Mouse (Mus musculus) retina, embryonic 14.5 days (tissue): ENCODE data around the gene Tnfrsf11a.
"Not testable (repeated sequence)": the region's sequence is repeated elsewhere in the genome, so short reads cannot be mapped to it uniquely, and the experiment has no call there.

Experiments used
- DNase-seq: peaks from one replicate; pipeline ENCODE4 v3.0.0-alpha.2; 2015; ENCODE audit warnings: low spot score

The Tnfrsf11a gene

DNA sequence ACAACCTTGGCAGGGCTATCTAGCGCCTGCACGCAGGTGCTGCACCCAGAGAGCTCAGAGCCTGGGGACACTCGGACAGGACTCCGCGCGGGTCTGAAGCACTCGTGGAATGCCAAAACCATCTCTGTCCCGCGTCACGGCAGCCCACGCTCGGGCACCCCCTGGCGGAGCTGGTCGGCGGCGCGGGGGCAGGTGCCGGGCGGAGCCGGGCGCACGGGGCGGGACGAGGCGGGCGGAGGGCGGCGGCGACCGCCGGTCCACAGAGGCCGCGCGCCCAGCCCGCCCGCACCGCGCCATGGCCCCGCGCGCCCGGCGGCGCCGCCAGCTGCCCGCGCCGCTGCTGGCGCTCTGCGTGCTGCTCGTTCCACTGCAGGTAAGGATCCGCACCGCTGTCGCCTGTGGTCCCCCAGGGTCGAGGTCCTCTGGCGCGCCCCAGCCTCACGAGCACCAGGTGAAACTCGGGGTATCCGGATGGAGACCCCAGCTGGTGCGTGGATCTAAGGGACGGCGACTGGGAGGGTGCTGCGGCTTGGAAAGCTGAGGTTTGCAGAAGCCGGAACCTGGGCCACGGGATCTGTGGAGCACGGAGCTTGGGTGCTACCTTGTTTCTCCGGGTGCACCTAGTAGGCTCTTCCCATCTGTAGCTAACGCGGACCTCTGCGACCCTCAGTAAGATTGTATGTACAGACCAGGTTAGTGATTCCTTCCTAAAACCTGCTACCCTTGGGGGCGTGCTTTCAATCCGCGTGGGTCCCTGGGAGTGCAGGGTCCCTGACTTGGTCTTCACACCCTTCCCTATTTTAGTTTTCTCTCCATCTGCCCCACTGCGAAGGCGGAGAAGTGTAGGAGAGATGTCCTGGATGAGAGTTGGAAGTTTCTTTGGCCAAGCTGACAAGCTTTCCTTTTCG lies at the start of gene Tnfrsf11a:
Gene Tnfrsf11a, plus strand, starts transcription at position 262 of the 908 bp plus-strand sequence.
- DNase-seq: peak; percentile 66

DNA sequence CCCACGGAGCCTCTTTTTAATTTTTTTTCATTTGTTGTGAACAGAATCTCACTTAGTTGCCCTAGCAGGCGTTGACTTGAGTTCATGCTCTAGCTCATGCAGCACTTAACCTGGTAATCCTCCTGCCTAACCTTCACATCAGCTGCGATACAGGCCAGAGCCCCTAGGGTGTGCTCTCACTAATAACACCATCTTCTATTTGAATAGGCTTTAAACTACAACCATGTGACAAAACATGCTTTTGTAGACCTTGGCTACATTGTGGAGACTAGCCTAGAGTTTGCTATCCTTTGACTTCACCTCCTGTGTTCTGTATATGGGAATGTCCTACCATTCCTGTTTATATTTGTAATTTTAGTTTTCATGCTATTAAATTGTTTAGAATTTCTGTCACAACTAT lies 45.2 kb upstream of the Tnfrsf11a start:
- DNase-seq: peak; percentile 7

DNA sequence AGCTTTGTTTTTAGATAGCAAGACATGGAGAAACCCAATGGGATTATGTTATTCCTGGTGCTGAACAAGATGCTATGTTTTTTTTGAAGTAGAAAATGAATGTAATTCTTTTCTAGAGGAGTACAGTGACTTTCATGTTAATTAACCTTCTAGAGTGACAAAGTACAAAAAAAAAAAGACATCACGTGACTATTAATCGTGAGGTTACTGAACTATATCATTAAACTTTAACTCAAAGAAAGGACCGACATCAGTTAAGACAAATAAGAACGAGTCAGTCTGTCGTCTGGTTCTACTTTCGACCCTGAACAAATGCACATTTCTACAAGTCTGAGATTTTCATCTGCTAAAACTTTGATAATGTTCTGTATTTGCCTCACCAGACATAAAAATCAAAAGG lies 42.2 kb upstream of the Tnfrsf11a start:
- no peak for DNase-seq

DNA sequence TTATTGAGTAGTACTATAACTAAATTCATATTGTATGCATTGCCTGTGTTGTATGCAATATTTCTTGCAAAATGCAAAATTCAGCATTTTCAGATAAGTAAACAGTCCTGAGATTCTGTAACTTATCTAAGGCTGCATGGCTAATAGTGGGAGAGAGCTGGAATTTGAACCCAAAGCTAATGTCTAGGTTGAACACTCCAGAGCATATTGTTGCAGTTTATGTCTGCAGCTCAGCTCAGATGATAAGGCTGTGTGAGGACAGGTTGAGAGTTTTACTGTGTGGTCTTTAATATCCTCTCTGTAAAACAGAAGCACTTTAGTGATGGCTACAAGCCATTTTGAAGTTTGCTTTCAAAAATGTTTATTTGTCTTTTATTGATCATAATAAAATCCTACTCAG lies 41.0 kb upstream of the Tnfrsf11a start:
- no peak for DNase-seq

DNA sequence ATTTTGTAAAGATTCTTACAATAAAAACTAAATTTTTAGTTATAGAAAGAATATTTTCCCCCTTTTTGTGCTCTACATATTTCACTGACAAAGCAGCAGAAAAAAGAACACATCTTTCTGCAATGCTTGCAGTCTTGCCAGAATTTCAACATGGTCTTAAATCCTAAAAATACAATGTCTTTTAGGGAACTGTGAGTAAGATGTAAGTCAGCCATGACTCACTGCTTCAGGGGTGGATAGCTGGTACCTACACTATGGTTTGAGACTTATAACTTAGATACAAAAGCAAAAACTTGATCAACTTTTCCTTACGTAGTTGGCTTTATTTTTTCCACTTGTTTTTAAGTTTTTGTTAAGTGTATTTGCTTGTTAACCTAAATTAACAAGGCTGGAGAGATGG lies 38.0 kb upstream of the Tnfrsf11a start:
- DNase-seq: no peak

DNA sequence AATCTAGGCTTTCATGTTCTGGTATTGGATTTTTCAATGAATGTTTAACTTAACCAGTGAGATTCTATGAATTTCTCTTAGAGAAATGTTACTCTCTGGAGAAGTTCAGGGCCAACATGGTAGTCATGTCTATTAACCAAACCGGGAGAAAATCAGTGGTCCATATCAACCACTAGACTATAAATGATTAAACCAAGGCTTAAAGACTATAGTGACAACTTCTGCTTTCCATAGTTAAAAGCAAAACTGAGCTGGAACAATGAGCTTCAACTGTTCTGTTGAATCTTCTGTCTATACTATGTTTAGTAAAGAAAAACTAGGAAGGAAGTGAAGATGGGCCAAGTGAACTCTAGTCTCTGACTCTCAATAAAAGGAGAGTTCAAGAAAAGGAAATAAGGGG lies 34.1 kb upstream of the Tnfrsf11a start:
- DNase-seq: no peak

DNA sequence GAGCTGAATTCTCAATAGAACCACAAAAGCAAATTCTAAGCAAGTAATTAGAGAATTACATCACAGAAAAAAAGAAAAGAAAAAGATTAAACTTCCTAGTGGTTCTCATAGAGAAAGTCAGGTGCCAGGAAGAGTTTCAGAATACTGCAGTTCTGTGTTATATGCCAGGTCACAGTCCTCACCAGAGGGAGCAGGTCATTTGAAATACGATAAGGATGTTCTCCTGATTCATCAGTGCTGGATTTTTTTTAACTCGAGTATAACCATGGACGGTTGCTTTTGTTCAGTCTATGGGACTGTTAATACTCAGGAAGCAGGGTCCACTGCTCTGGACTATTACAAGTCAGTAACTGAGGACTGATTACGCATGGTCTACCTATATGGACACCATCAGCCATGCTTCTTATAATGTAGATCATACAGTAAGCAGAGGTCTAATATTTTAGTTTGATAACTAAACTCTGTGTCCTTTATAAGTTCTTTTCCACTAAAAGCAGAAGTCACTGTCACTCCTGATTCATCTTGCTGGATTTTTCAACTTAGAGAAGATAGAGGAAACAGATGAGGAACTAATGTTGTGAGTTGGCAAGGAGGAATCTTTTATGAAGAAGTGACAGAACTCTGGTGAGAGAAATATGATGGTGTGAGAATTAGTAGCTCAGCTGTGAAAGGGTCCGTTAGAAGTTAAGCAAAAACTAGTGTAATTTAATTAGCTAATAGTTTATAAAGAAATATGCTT lies 33.5 kb upstream of the Tnfrsf11a start:
- no peak for DNase-seq

DNA sequence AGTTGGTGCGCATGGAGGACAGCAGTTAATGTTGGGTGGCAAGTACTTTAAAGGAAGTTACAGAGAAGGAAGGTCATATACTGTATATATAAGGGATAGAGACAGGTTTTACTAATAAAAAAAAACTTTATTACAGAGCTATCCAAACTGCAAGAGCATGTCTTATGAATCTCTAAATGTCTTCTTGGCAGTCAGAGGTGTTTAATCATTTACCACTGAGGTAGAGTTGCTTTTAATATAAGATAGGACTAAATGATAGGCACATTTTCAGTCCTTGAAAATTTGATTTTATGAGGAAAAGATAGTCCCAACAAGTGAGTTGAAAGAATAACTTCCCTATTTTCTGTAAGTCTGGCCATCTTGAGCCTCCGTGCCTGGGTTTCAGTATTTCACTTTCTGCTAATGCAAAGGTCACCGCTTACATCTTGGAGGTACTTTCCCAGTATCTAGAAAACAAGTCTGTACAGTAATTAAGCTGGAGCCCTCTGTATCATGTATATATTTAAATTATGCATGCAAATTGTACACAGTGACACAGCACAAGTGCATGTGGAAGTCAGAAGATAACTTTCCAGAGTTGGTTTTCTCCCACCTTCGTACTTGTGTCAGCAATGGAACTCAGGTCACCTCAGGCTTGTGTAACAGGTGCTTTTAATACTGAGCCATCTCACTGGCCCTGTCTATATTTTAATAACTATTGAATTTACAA lies 32.3 kb upstream of the Tnfrsf11a start:
- no peak for DNase-seq

DNA sequence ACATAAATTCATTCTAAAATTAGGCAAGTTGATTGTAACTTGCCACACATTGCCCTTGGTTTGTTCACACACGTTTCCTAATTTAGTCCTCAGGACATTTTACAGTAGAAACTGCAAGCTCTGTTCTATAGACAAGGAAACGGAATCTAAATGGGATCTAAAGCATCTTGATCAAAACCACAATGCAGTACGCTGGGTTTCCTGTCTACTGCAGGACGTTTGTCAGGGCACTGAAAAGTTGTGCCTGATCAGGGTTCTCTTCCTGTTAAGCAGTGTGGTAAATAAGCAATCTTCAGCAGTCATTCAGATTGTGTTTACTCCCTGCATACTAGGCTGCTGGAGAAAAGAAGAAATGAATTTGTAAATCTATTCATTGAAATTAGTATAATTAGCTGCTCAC lies 28.3 kb upstream of the Tnfrsf11a start:
- DNase-seq: no peak

DNA sequence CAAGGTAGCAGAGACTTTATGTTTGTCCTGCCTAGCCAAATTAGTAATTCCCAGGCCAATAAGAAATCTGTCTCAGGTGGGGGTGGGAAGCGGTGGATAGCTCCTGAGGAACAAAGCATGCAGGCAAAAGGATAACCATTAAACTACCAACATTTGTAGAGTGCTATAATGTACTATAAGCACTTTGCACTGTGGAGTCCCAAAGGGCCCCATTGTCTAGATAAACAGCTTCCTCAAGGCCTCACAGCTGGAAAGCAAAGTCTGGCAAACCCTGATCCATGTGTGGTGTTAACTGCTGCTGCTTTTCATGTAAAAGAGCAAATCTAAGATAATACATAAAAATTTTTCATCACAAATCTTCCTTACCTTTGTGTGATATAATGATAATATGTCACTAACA lies 27.6 kb upstream of the Tnfrsf11a start:
- no peak for DNase-seq

DNA sequence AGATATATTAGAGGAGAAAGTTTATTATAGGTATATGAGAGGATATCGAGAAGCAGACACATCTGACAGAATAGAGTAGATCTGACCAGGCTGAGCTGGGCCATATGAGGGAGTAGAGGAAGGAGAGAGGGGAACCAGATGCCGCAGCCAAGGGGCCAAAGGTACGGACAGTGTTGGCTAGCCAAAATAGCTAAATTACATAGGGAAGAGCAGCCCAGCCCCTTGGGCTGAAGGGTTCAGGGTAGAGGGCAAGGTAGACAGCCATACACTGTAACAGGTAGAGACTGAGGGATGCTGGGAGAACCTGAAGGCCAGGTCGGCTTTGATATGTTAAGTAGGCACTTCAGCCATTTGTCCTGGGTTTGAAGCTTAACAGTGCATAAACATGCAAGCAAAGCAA lies 21.7 kb upstream of the Tnfrsf11a start:
- DNase-seq: no peak

DNA sequence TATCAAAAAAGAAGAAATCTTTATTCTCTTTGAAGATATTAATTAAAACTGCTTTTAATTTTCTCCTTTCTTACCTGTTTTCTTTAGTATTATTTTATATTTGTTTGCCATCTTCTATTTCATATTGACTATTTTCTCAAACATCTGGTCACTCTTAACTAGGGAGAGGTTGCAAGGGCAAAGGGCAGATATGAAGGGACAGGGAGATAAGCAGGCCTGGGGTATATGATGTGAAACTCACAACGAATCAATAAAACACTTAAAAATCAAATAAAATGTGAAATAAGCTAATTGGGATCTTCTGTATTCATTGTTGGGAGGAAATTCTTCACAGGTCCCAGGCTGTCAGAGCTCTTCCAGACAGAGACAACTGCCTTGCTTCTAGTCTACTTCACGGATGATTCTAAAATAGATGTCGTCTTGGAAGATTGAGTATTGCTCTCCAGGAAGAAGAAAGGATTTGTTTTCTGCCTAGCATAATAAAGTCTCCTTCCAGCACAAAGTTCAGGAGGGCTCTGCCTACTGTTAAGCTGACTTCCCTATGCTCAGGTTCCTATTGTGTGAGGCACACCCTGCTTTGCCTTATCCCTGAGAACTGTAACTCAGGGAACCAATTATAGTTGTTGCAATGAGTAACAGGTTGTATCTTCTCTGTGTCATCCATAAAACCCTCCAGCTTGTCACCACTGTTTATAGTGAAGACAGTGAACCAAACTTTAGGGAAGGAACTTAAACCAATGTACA lies 20.9 kb upstream of the Tnfrsf11a start:
- DNase-seq: no peak

DNA sequence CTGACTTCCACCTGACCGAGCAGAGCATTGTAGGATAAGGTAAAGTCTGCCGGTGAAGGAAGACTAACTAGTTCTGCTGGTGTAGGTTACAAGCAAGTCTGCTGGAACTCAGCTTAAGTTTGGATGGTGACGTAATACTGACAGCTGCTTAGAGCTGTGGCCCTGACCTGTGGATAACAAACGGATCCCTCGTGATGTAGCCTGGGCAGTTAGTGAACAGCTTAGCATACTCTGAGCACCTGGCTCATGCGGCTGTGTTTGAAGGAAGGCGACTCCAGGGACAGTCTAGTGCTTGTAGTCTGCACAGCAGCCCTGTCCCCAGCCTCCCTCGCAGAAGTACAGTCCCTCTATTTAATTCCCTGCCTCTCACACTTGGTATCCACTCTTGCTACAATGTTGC lies 14.9 kb upstream of the Tnfrsf11a start:
- no peak for DNase-seq

DNA sequence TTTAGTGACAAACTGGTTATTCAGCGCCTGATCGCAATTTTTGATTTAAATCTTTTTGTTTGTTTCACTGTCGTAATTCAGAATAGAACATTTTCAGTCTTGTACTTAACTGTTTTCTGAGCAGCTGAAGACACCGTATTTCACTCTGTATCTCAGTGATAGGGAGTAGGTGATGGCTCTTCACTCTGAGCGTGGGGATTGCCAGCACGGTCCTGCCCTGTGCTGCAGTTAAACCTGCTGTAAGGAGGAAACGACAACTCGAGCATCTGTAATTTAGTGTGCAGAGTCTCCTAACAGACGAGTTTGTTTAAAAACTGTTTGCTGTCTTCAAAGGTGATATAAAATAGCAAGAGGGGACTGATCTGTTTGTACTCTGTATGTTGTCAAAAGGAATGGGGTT lies 14.4 kb upstream of the Tnfrsf11a start:
- DNase-seq: not testable (repeated sequence)

DNA sequence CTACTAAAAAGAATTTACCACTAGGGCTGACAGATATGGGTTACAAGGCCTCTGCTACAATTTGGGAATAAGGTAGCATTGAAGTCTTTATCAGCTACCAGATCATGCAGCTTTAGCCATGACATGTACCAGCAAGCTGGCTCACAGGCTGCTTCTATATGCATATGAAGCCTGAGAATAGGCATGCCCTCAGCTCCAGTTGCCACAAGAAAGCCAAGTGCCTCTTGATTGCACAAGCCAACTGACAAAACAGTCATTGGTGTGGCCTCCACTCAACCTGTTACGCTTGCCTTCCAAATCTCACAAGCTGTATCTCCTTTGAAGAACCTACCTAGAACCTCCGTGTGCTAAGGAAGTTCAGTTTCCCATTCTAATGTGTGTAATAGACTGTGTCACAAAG lies 12.1 kb upstream of the Tnfrsf11a start:
- no peak for DNase-seq

DNA sequence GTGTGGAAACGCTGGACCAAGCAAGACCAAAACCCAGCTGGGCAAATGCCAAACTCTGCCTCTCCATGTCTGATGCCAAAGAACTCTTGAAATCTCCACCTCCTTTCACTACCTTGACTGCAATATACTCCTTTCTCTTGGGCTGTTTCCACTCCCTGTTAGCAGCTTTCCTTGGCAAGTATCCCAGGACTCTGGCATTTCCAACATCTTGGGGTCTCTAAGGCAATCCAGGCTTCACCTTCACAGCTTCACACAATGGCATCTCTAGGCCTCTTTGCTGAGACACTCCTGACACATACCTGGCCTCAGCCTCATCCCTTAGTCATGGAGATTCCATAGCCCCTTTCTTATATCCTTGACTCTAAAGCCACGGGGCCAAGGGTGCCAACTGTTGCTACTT lies 9.8 kb upstream of the Tnfrsf11a start:
- no peak for DNase-seq

DNA sequence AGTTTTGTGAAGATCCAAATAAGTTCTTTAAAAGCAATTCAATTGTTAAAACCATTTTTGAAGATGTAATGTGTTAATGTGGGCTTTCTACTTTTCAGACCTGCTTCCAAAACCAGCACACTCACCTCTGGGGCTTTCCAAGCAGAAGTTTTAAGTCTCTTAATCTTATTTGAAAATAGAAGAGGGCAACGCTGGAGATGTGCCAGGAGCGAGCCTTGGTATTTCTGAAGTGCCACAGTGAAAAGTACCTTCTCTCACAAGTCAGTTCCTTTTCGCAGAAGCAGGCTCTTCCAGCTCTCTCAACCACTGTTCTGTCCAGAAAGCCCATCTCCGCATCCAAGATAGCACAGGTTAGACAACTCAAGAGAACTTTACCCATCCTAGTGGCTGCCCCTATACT lies 4.1 kb upstream of the Tnfrsf11a start:
- no peak for DNase-seq

DNA sequence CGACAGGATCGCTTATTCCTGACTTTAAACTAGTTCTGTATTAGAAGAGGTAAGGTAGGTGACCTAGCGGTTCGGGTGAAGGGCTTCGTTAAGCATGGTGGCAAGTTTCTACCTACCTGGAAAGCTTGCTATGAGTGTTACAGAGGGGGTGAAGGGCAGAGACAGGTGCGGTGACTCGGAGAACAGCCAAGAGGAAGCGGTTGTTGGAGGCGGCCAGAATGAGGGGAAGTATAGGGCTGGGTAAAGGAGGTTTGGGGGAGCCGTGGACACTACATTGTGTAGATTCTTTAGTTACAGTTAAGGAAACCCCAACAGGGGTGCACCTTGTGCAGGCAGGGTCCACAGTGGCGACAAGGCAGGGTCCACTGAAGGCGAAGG lies 450 bp upstream of the Tnfrsf11a start:
- no peak for DNase-seq

DNA sequence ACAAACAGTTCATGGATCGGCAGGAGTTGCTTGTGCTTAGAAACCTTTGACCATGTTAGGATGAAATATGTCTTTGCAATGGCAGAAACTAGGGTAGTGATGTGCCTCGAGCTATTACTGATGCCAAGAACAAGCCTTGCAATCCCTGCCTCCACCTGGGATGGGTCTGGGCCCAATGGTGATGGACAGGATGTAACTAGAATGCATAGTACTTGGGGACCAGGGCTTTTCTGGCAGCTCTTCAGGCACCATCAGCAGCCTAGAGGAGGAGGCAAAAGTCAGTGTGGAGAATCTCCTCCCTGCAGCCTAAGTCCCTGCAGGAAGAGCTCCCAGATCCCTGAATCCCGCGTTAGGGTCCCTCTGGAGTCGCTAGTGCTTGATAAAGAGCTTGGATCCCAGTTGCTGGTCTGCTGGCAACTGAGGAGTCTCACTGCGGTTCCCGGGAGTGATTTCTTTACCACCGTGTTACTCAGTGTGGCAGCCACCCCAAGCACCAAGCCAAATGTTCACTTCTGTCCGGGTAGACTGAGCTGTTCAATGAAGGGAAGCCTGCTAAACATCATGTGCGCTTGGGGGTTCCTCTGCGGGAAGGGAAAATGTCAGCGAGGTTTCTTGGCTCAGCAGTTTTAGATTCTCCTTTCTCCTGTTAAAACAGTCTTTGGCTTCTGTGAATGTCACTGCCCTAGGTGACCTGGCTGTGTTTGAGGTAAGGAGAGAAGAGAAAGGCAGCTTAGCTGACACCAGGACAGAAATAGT lies 1.1 kb downstream of the Tnfrsf11a start:
- DNase-seq: no peak

DNA sequence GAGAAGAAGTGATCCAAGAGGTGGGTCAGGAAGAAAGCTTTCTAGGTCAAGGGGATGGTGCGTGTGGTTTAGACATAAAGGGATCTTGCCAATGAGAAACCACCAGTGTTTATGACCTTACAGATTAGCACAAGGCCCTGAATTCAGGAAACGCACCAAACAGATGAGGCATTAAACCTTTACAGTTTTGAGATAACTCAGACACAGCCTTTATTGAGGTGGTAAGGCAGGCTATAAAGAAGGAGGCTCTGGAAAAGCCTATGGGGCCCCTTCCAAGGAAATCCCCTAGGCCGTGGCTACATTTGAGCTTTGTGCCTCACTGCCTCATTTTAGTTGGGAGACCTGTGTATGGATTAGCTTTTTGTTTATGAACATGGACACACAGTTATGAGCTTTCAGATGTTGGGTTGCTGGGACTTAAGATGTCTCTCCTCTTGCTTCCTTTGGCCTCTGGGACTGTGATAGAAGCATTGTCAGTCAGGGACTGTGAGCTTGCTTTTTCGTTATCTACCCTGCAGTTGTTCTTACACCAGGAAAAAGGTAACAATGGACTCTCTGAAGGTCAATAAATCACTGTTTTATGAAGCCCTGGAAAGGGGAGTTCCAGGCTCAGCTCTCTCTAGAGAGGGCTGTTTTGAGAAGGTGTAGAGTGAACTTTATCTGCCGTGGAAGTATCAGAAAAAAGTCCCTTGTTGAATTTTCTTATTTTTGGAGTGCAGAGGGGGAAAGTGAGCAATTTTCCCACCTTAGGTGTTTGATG lies 3.9 kb downstream of the Tnfrsf11a start:
- DNase-seq: no peak

DNA sequence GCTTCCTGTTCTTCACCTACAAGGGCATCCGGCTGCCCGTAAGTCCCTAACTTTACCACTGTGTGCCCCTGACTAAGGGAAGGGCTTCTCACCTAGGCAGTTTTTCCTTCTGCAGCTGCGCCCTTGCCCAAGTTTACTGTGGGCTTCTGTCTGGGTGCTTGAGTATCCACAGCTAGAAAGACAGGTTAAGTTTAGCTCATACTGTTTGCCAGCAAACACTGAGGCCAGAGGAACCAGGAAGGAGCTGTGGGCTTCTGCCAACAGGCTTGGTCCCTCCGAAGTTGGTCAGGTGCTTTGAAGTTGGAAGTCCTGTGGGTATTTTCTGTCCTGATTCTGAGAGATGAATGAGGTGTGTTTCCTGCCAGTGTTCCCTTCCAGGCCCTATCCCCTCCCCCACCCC lies 4.6 kb downstream of the Tnfrsf11a start:
- no peak for DNase-seq
